Mouse (Mus musculus) testis, adult 2 months (tissue): Measurements from ENCODE around the gene L3mbtl3. TPM values are rescaled to one million over a fixed set of nuclear protein-coding genes. Genes with fewer than 3 reads are reported as not detected.

ENCODE experiments used
- H3K27ac ChIP-seq: fragments of 200-500 bp; 2 replicates; pipeline ENCODE4 v1.5.1; 2012; ENCODE audit warnings: low read depth, low read length; ENCODE audit not compliant: control insufficient read depth, insufficient read depth
- H3K27me3 ChIP-seq: fragments of 200-500 bp; 2 replicates; pipeline ENCODE4 v1.6.1; 2012; ENCODE audit warnings: mild to moderate bottlenecking, low read length, moderate library complexity; ENCODE audit not compliant: control insufficient read depth, insufficient read depth
- H3K36me3 ChIP-seq: fragments of 200-500 bp; 2 replicates; pipeline ENCODE4 v1.6.1; 2012; ENCODE audit warnings: mild to moderate bottlenecking, low read length; ENCODE audit not compliant: control insufficient read depth, insufficient read depth
- H3K4me1 ChIP-seq: fragments of 200-500 bp; 2 replicates; pipeline ENCODE4 v1.6.1; 2012; ENCODE audit warnings: low read length; ENCODE audit not compliant: control insufficient read depth, insufficient read depth
- H3K4me3 ChIP-seq: fragments of 200-500 bp; 2 replicates; pipeline ENCODE4 v1.5.1; 2012; ENCODE audit warnings: low read depth, mild to moderate bottlenecking, low read length, moderate library complexity, mixed read lengths; ENCODE audit not compliant: control insufficient read depth
- CTCF ChIP-seq: fragments of 200-500 bp; IDR thresholded peaks from 2 replicates; pipeline ENCODE4 v1.5.1; 2012; ENCODE audit warnings: low read depth, mild to moderate bottlenecking, inconsistent platforms, low read length, moderate library complexity; ENCODE audit not compliant: control insufficient read depth, insufficient read depth, insufficient replicate concordance
- POLR2A ChIP-seq: fragments of 200-500 bp; IDR thresholded peaks from 2 replicates; pipeline ENCODE4 v1.6.1; 2012; ENCODE audit warnings: low read depth, mild to moderate bottlenecking, inconsistent platforms, low read length, moderate library complexity; ENCODE audit not compliant: control insufficient read depth
- polyA plus RNA-seq: library from polyadenylated mRNA; depleted of rRNA; stranded (reverse); fragments of >200 nt; gene quantifications from 2 replicates; pipeline ENCODE4 v1.2.3, GENCODE M21; 2012

The L3mbtl3 gene
- polyA plus RNA-seq, 1 experiment = 1.4 TPM

DNA sequence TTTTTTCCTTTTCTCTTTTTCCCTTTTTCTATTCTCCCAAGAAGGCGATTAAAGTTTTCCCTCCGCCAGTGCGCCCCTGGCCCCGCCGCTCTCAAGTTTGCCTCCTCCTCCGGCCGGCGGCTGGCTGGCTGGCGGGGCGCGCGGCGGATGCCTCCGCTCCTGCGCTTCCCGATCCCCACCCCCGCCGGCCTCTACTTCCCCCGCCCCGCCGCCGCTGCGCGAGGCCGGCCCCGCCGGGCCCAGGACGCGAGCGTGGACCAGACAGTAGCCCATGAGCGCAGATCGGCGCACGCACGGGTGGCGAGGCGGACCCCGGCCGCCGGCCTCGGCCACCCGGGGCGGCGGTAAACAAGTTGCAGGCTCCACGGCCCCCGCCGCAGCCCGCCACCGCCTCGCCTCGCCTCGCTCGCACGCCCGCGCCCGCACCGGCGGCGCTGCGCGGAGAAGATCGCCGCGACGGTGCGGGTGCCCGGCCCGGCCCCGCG lies 1.8 kb downstream of the L3mbtl3 start:
- peaks cover 3% of the 10 kb centered on the region for H3K4me1 ChIP-seq
- peak overlapping the region; percentile 62 for H3K27ac ChIP-seq
- H3K27me3 ChIP-seq = no peaks in the 10 kb centered on the region
- H3K4me3 ChIP-seq = peak overlapping the region; percentile 89
- TF ChIP-seq CTCF (no peak), POLR2A (no peak)
- H3K36me3 ChIP-seq = no peaks in the 10 kb centered on the region

DNA sequence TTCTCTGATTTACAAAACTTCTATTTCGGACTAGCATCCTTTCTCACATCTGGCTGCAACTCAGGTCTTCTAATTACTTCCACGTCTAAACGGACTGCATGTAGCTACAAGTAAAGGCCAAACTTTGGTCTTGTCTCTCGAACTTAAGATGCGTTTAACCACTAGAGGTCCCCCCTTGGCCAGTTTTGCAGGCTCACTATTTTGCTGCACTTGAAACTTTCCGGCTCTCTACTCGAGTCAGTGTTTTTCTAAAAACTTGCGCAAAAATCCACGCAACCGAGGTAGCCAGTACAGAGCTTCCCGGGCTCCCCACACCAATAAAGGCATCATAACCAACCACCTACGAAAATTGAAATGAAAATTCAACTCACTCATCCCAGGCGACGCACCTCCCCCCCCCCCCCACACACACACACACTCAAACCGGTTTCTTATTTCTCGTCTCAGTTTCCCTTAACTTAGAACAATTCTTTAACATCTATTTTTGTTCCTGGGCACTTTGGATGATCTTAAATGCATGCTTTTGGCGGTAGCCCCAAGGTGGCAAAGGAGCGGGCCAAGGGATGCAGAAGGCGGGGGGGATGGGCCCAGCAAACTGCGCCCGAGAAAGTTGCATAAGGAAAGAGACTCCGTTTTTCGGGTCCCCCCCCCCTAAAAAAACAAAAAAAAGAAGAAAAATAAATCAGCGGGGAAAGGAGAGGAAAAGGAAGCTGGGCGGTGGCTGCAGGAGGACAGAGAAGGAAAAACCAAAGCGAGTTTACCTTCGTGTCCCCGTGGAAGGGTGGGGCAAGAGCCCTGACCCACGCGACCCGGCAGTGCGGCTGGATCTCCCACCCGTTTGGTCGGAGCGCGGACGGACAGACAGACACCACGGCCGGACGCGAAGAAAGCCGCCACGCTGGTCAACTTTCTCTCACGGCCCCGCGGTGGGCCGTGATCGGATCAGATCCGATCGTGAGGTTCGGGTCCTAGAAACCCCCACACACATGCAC lies 2.5 kb downstream of the L3mbtl3 start:
- TF ChIP-seq POLR2A = no peak
- TF ChIP-seq CTCF = no peak
- Histone ChIP-seq H3K27ac (no peak overlapping the region), H3K36me3 (no peaks in the 10 kb centered on the region), H3K27me3 (no peaks in the 10 kb centered on the region), H3K4me1 (peaks cover 3% of the 10 kb centered on the region), H3K4me3 (peak overlapping the region; percentile 89)

DNA sequence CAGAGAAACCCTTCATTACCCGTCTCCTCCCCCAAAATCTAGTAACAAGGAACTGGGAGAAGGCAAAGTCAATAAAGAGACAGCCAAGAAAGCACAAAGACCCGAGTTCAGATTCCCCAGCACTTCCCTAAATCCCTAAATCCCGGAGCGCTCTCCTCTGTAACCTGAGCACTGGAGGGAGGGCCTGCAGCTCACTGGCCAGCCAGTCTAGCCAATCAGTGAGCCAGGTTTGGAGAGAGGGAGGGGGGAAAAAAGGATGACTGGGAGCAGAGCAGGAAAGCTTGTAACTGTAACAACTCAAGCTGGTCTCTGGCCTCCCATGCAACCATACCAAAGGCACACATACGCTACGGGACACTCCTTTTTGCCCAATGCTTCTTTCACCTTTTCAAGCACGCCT lies 4.4 kb downstream of the L3mbtl3 start:
- no peaks in the 10 kb centered on the region for H3K36me3 ChIP-seq
- no peak overlapping the region for H3K27ac ChIP-seq
- H3K27me3 ChIP-seq = no peaks in the 10 kb centered on the region
- peaks cover 3% of the 10 kb centered on the region for H3K4me1 ChIP-seq
- TF ChIP-seq POLR2A (no peak), CTCF (no peak)
- no peak overlapping the region for H3K4me3 ChIP-seq

DNA sequence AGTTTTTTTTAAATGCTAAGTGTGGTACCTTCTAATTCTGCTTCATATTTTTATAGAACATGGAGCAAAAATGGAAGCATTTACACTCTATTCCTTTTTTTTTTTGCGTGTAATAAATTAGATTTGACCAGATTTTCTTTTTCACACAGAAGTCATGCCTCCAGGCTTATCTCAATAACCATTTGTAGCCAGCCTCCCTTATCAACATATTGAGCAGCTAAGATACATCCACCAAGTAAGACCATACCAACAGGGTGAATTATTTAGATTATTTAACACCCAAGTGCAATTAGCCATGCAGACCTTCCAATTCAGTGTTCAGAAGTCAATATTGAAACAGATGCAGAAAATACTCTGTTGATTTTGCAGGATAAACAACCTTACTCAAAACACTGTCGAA lies 10.8 kb downstream of the L3mbtl3 start:
- no peak overlapping the region for H3K27ac ChIP-seq
- no peak for TF ChIP-seq CTCF
- TF ChIP-seq POLR2A = no peak

DNA sequence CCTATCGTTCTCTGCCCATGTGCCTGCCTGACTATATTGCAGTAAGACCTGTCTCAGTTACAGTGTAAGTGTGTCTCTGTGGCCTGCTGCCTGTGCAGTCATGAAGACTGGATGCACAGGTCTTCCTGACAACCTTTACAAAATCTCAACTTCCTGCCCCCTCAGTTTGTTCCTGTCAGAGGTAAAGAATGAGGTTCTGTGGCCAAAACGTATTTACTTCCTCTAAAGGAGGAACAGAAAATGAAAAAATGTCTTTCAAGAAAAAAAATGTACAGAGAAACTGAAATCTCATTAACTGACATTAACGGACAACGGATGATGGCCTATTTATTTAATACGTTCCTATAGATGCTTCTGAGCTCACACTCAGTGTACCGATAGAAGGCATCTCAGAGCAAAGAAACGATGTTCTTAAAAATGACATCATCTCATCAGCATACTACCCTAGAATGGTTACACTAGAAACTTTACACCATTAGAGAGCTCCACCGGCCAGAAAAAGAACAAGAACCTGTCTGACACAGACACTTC lies 11.4 kb downstream of the L3mbtl3 start:
- H3K4me1 ChIP-seq = no peaks in the 10 kb centered on the region
- H3K36me3 ChIP-seq = no peaks in the 10 kb centered on the region
- no peak overlapping the region for H3K4me3 ChIP-seq
- no peak overlapping the region for H3K27ac ChIP-seq
- TF ChIP-seq POLR2A = no peak
- no peak for TF ChIP-seq CTCF
- no peaks in the 10 kb centered on the region for H3K27me3 ChIP-seq

More for the DNA sequence above, 10.8 kb downstream of the L3mbtl3 start:
- no peaks in the 10 kb centered on the region for H3K4me1 ChIP-seq
- H3K36me3 ChIP-seq = no peaks in the 10 kb centered on the region
- H3K27me3 ChIP-seq = no peaks in the 10 kb centered on the region
- no peak overlapping the region for H3K4me3 ChIP-seq

DNA sequence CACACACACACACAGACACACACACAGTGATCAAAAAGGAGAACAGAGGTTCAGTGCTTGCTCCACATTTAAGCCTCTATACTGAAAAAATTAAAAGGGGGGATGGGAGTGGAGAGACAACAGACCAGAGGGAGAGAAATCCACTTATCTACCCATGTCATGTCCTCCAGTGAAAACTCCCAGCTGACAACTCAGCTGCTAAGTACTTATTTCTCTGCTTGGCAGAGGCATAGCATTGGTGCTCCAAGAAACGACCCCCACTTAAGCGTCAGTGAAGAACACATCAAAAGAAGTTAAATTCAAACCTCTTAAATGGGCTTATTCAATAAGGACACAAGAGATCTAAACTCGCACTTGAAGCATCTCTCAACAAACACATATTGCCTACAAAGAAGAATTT lies 12.2 kb downstream of the L3mbtl3 start:
- H3K36me3 ChIP-seq = no peaks in the 10 kb centered on the region
- no peak overlapping the region for H3K27ac ChIP-seq
- TF ChIP-seq POLR2A = no peak
- TF ChIP-seq CTCF = no peak
- H3K4me3 ChIP-seq = no peak overlapping the region
- H3K27me3 ChIP-seq = no peaks in the 10 kb centered on the region
- H3K4me1 ChIP-seq = no peaks in the 10 kb centered on the region

DNA sequence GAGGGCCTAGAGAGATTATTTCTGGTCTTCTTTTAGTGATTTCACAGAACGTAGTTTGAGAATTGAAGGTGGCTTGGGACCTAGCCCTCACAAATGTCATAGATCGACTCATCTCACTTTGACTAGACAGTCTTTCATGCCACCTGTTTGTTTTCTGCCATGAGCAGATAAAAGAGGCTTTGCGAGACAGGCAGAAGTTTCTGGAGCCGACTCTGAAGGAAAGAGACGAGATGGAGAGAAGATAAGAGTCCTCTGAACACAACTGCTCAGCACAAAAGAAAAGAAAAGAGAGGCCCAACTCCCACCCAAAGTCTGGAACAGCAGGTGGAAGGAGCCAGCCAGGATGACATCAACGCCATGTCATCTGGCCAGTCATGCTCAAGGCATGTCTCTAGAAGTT lies 17.0 kb downstream of the L3mbtl3 start:
- H3K27me3 ChIP-seq = no peaks in the 10 kb centered on the region
- H3K4me3 ChIP-seq = no peak overlapping the region
- H3K27ac ChIP-seq = no peak overlapping the region
- H3K4me1 ChIP-seq = no peaks in the 10 kb centered on the region
- TF ChIP-seq POLR2A (no peak), CTCF (no peak)
- H3K36me3 ChIP-seq = no peaks in the 10 kb centered on the region
